Mouse (Mus musculus) T-cell, adult 66 days (primary cell): ENCODE data around the gene Tes. TPM values are rescaled to one million over a fixed set of nuclear protein-coding genes. Genes with fewer than 3 reads are reported as not detected.

Source experiments
- total RNA-seq, 2 experiments: library from RNA; stranded (reverse); gene quantifications; 3 replicates in 1 of 2; 4 replicates in 1 of 2; pipeline ENCODE4 v1.2.4; 2023

Gene Tes
- total RNA-seq = 100 to 1,000 TPM; 197 to 204 TPM

DNA sequence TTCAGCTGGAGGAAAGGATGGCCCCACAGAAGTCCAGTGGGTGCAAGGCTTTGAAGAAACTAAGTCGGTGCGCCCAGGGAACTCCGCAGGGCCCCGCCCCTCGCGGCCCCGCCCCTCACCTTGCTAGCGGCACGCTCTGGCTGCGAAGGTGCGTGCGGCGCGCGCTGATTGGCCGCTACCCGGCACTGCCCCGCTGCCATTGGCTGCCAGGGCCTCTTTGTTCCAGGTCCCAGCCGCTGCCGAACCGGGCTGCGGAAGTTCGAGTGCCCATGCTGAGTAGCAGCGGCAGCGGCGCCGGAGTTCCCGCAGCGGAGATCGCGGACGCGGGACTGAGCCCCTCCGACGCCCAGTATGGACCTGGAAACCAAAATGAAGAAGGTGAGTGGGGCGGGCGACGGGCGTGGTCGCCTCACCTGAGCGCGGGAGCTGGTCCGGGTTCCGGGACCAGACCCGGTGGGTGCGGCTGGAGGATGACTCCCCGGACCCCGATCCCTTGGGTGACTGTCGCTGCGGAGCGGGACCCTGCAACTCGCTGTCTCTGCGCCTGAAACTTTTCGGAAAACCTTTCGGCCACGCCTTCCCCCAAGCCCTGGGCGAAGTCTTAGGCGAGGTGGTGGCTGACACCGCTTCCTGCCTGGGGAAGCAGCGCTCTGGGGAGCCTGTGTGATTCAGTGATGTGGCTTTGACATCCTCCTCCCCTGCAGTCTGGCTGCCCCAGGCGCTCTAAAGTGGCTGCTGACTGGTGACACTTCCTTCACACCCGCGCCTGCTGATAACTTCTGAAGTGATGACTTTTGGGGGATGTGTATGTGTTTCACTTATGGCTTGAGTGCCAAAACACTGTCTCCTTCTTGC lies at the start of gene Tes:
Gene Tes, plus strand, starts transcription at position 214 of the 855 bp plus-strand sequence.

Other genes starting within 250 kb of the Tes start
- gene Tfec, start 166.7 kb upstream of the Tes start, total RNA-seq = not detected
- under 1 TPM; 0.20 to 0.56 TPM for gene Cav2, start 216.0 kb downstream of the Tes start, total RNA-seq
- gene Cav1, start 241.2 kb downstream of the Tes start, total RNA-seq = 1 to 10 TPM in 1 of 2 experiments, not detected in 1; 1.2 TPM